Mouse (Mus musculus) myocyte (in vitro differentiated cells): ENCODE measurements around the gene Adap1. TPM values are rescaled to one million over a fixed set of nuclear protein-coding genes. Genes with fewer than 3 reads are reported as not detected.

Experiments used
- H3K27me3 ChIP-seq: one replicate; pipeline ENCODE4 v1.6.1; 2011; ENCODE audit not compliant: control insufficient read depth, insufficient read depth, insufficient read length
- H3K36me3 ChIP-seq: one replicate; pipeline ENCODE4 v1.6.1; 2011; ENCODE audit not compliant: control insufficient read depth, insufficient read depth
- H3K4me2 ChIP-seq: one replicate; pipeline ENCODE4 v1.6.1; 2011; ENCODE audit warnings: low read depth, control low read depth
- H3K4me3 ChIP-seq: one replicate; pipeline ENCODE4 v1.5.1; 2011; ENCODE audit warnings: mild to moderate bottlenecking, control low read depth, moderate library complexity
- H3K79me2 ChIP-seq: one replicate; pipeline ENCODE4 v1.6.1; 2011; ENCODE audit not compliant: control insufficient read depth, insufficient read depth
- H3ac ChIP-seq: one replicate; pipeline ENCODE4 v1.6.1; 2011; ENCODE audit not compliant: control insufficient read depth, insufficient read length
- CEBPB ChIP-seq: IDR thresholded peaks from 2 replicates; pipeline ENCODE4 v1.6.1; 2011; ENCODE audit warnings: mild to moderate bottlenecking, moderate library complexity; ENCODE audit not compliant: poor library complexity, insufficient read depth, severe bottlenecking
- E2F4 ChIP-seq: IDR thresholded peaks from one replicate; pipeline ENCODE4 v1.6.1; 2011; ENCODE audit warnings: mild to moderate bottlenecking, control low read depth, moderate library complexity; ENCODE audit not compliant: insufficient read depth
- MAX ChIP-seq: IDR thresholded peaks from one replicate; pipeline ENCODE4 v1.6.1; 2011; ENCODE audit warnings: low read depth, mild to moderate bottlenecking, control low read depth
- MYOD1 ChIP-seq, 3 experiments: IDR thresholded peaks; one replicate each; pipeline ENCODE4 v1.6.1; 2011; ENCODE audit warnings: control low read depth in 2 of 3, low read depth in 2 of 3, mild to moderate bottlenecking in 2 of 3, moderate library complexity in 1 of 3; ENCODE audit not compliant: insufficient read length in 2 of 3, control insufficient read depth in 1 of 3
- MYOG ChIP-seq, 3 experiments: IDR thresholded peaks; one replicate each; pipeline ENCODE4 v1.6.1; 2011; ENCODE audit warnings: control low read depth in 2 of 3, low read depth in 2 of 3, mild to moderate bottlenecking in 2 of 3; ENCODE audit not compliant: insufficient read length in 2 of 3, control insufficient read depth in 1 of 3, insufficient read depth in 1 of 3
- POLR2A ChIP-seq: IDR thresholded peaks from one replicate; pipeline ENCODE4 v1.6.1; 2011; ENCODE audit warnings: low read depth, mild to moderate bottlenecking, control low read depth, moderate library complexity; ENCODE audit not compliant: insufficient read length
- POLR2AphosphoS2 ChIP-seq: IDR thresholded peaks from one replicate; pipeline ENCODE4 v1.6.1; 2011; ENCODE audit warnings: low read depth, control low read depth; ENCODE audit not compliant: insufficient read length
- REST ChIP-seq: IDR thresholded peaks from one replicate; pipeline ENCODE4 v1.6.1; 2011; ENCODE audit warnings: mild to moderate bottlenecking, control low read depth, moderate library complexity; ENCODE audit not compliant: insufficient read depth, insufficient read length
- SRF ChIP-seq: IDR thresholded peaks from one replicate; pipeline ENCODE4 v1.6.1; 2011; ENCODE audit warnings: low read depth; ENCODE audit not compliant: control insufficient read depth, insufficient read length
- TCF12 ChIP-seq: IDR thresholded peaks from one replicate; pipeline ENCODE4 v1.6.1; 2011; ENCODE audit warnings: mild to moderate bottlenecking, control low read depth; ENCODE audit not compliant: poor library complexity, insufficient read depth, severe bottlenecking
- TCF3 ChIP-seq: IDR thresholded peaks from one replicate; pipeline ENCODE4 v1.6.1; 2011; ENCODE audit warnings: low read depth, control low read depth; ENCODE audit not compliant: insufficient read length
- USF1 ChIP-seq: IDR thresholded peaks from one replicate; pipeline ENCODE4 v1.6.1; 2011; ENCODE audit warnings: low read depth, mild to moderate bottlenecking, control low read depth, moderate library complexity
- polyA plus RNA-seq: library from polyadenylated mRNA; unstranded; fragments of >200 nt; fragmentation: generic; extraction: Trizol; gene quantifications from one replicate; pipeline ENCODE4 v1.2.1, GENCODE M21; 2012; ENCODE audit warnings: missing spikeins

Gene Adap1
- polyA plus RNA-seq, 1 experiment = 0.04 TPM

DNA sequence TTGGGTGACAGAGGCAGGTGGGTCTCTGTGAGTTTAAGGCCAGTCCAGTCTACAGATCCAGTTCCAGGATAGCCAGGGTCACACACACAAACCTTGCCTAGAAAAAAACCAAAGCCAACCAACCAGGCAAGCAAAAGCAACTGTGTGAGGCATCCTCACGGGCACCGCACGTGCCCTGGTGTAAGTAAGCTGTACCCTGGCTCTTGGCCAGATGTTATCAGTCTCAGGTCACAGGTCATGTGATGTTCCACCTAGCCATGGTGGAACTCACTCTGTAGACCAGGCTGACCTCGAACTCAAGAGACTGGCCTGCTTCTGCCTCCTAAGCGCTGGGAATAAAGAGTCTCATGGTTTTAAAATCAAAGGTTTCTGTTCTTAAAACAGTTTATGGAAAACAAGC is 33.8 kb upstream of the Adap1 start:
- H3K4me3 ChIP-seq = no peak overlapping the region
- H3ac ChIP-seq = no peak overlapping the region
- H3K79me2 ChIP-seq = no peaks in the 10 kb centered on the region
- H3K36me3 ChIP-seq = no peaks in the 10 kb centered on the region
- H3K4me2 ChIP-seq = no peak overlapping the region
- TF ChIP-seq E2F4 (no peak), REST (no peak), POLR2AphosphoS2 (no peak), MYOG (IDR thresholded peaks at IDR 0.05; ENCODE audit: control insufficient read depth in 1 of 3, insufficient read depth in 1 of 3, insufficient read length in 2 of 3, low read depth in 2 of 3) (no peak), POLR2A (no peak), CEBPB (no peak), USF1 (no peak), TCF12 (no peak), SRF (no peak)
- H3K27me3 ChIP-seq = no peaks in the 10 kb centered on the region

- H3K4me3 ChIP-seq = no peak overlapping the region
- no peak overlapping the region for H3K4me2 ChIP-seq
- no peaks in the 10 kb centered on the region for H3K27me3 ChIP-seq
- TF ChIP-seq POLR2AphosphoS2 = no peak
- no peak for TF ChIP-seq TCF3
- TF ChIP-seq MYOD1 (IDR thresholded peaks at IDR 0.05; ENCODE audit: control insufficient read depth in 1 of 3, insufficient read length in 2 of 3, low read depth in 2 of 3) = peak in 1 of 3 experiments; percentile 38
- no peak for TF ChIP-seq MAX
- H3ac ChIP-seq = no peak overlapping the region
- H3K36me3 ChIP-seq = no peaks in the 10 kb centered on the region
- H3K79me2 ChIP-seq = no peaks in the 10 kb centered on the region
Observed at GRCm38 (mm10) chr5:139358653-139359052, 33.2 kb upstream of the Adap1 start.

- H3K36me3 ChIP-seq = no peaks in the 10 kb centered on the region
- peaks cover 26% of the 10 kb centered on the region for H3K27me3 ChIP-seq
- H3ac ChIP-seq = no peak overlapping the region
- TF ChIP-seq REST (no peak), E2F4 (no peak), SRF (no peak), CEBPB (no peak), TCF3 (no peak), POLR2AphosphoS2 (no peak), TCF12 (no peak), MYOD1 (IDR thresholded peaks at IDR 0.05; ENCODE audit: control insufficient read depth in 1 of 3, insufficient read length in 2 of 3, low read depth in 2 of 3) (no peak)
- H3K4me2 ChIP-seq = no peak overlapping the region
- H3K79me2 ChIP-seq = no peaks in the 10 kb centered on the region
- H3K4me3 ChIP-seq = no peak overlapping the region
Observed at GRCm38 (mm10) chr5:139355235-139355772, 29.9 kb upstream of the Adap1 start.

DNA sequence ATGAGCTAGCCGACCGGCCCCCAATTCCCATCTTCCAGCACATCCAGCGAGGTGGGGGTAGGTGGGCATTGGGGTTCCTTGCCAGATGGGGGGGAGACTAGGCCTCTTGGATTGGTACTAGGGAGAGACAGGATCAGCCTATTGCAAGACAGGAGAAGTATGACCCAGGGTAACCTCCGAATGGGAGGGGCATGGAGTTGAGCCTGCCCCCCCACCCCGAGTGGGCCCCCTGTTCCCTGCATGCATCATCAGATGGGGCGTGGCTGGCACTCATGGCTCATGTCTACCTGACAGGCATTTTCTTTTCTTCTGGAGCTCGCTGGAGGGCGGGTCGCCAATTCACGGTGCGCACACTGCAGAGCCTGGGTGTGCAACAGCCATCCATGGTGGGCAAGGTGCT is 28.5 kb upstream of the Adap1 start:
- peaks cover 30% of the 10 kb centered on the region for H3K27me3 ChIP-seq
- no peak overlapping the region for H3K4me2 ChIP-seq
- no peaks in the 10 kb centered on the region for H3K36me3 ChIP-seq
- no peaks in the 10 kb centered on the region for H3K79me2 ChIP-seq
- H3ac ChIP-seq = no peak overlapping the region
- no peak overlapping the region for H3K4me3 ChIP-seq
- TF ChIP-seq MYOD1 (IDR thresholded peaks at IDR 0.05; ENCODE audit: control insufficient read depth in 1 of 3, insufficient read length in 2 of 3, low read depth in 2 of 3) = no peak
- no peak for TF ChIP-seq REST
- no peak for TF ChIP-seq TCF12
- no peak for TF ChIP-seq MYOG (IDR thresholded peaks at IDR 0.05; ENCODE audit: control insufficient read depth in 1 of 3, insufficient read depth in 1 of 3, insufficient read length in 2 of 3, low read depth in 2 of 3)
- TF ChIP-seq CEBPB = no peak
- TF ChIP-seq POLR2A = no peak
- no peak for TF ChIP-seq E2F4
- no peak for TF ChIP-seq TCF3
- TF ChIP-seq SRF = no peak
- no peak for TF ChIP-seq USF1
- no peak for TF ChIP-seq POLR2AphosphoS2
- TF ChIP-seq MAX = no peak

DNA sequence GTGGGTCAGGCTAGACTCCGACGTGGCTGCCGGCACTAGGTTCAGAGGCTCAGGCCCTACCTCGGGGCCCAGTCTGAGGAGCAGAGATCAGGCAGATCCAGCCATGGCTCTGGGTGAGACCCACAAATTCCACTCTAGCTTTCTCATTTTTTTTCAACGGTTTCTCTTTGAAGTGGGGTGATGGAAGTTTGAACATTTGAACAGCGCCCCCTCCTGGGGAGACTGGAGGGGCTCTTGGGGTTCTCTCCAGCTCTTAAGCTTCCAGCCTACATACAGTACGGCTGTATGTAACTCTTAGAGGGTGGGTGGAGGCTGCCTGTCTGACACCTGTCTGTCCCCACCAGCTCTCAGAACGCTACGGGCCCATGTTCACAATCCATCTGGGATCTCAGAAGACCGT is 28.1 kb upstream of the Adap1 start:
- TF ChIP-seq TCF3 (no peak), E2F4 (no peak), MAX (no peak), MYOG (IDR thresholded peaks at IDR 0.05; ENCODE audit: control insufficient read depth in 1 of 3, insufficient read depth in 1 of 3, insufficient read length in 2 of 3, low read depth in 2 of 3) (no peak)
- Histone ChIP-seq H3K4me2 (no peak overlapping the region), H3K36me3 (no peaks in the 10 kb centered on the region), H3K79me2 (no peaks in the 10 kb centered on the region), H3K27me3 (peaks cover 30% of the 10 kb centered on the region), H3ac (no peak overlapping the region), H3K4me3 (no peak overlapping the region)

DNA sequence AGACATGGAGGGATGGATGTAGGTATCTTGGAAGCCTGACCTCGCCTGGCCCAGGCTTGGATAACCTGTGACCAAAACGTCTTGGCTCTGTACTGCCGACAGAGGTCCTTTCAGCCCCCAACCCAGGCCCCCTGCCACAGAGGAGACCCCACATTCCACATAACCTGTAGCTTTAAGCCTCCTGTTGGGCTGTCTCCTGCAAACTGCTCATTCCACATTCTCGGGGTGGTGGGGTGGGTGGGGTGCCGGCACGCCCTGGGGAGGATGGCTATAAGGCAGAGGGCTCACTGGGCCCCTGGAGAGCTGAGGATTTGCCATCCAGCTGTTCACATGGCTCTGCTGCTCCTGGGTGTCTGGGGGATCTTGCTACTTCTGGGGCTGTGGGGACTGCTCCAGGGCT is 26.9 kb upstream of the Adap1 start, which contains the start of gene Cyp2w1:
Cyp2w1 (plus strand) TSS at position 301 of the 400 bp plus-strand sequence.
- Histone ChIP-seq H3K27me3 (peaks cover 30% of the 10 kb centered on the region), H3K4me2 (no peak within 1 kb of the TSS), H3ac (no peak within 1 kb of the TSS), H3K79me2 (no peaks in the 10 kb centered on the region), H3K4me3 (no peak within 1 kb of the TSS), H3K36me3 (no peaks in the 10 kb centered on the region)
- TF ChIP-seq TCF12 (no peak), MYOD1 (IDR thresholded peaks at IDR 0.05; ENCODE audit: control insufficient read depth in 1 of 3, insufficient read length in 2 of 3, low read depth in 2 of 3) (no peak), CEBPB (no peak), TCF3 (no peak), REST (no peak), USF1 (no peak), SRF (no peak), E2F4 (no peak), POLR2AphosphoS2 (no peak), MAX (no peak), POLR2A (no peak), MYOG (IDR thresholded peaks at IDR 0.05; ENCODE audit: control insufficient read depth in 1 of 3, insufficient read depth in 1 of 3, insufficient read length in 2 of 3, low read depth in 2 of 3) (no peak)
